Mouse (Mus musculus): ENCODE measurements around the gene Bmp10. TPM values are rescaled to one million over a fixed set of nuclear protein-coding genes. Genes with fewer than 3 reads are reported as not detected.

Gene Bmp10
- not detected in 2 replicates for total RNA-seq (2014; fragmentation: Nextera tagmentation)
- not detected in 2 replicates for total RNA-seq (2017)

- no peak for ATAC-seq (replicated peaks; ENCODE audit: low FRiP score, low TSS enrichment, poor library complexity, severe bottlenecking)
Observed at GRCm38 (mm10) chr6:87428487-87429044, at the start of gene Bmp10. Bmp10 (plus strand) TSS chr6:87428994.

GRCm38 (mm10) chr6:87383926-87384691 lies 44.7 kb upstream of the Bmp10 start:
- ATAC-seq (replicated peaks; ENCODE audit: low FRiP score, low TSS enrichment, poor library complexity, severe bottlenecking): 0 out of 2 replicates have a peak, but pooled peaks have one; percentile 56

- no peak for ATAC-seq (replicated peaks; ENCODE audit: low FRiP score, low TSS enrichment, poor library complexity, severe bottlenecking)
Observed at GRCm38 (mm10) chr6:87384761-87385160, 44.0 kb upstream of the Bmp10 start.

- 0 out of 2 replicates have a peak, but pooled peaks have one; percentile 42 for ATAC-seq (replicated peaks; ENCODE audit: low FRiP score, low TSS enrichment, poor library complexity, severe bottlenecking)
Observed at GRCm38 (mm10) chr6:87386203-87386602, 42.6 kb upstream of the Bmp10 start.

GRCm38 (mm10) chr6:87386681-87387080 lies 42.1 kb upstream of the Bmp10 start:
- ATAC-seq (replicated peaks; ENCODE audit: low FRiP score, low TSS enrichment, poor library complexity, severe bottlenecking): no peak

GRCm38 (mm10) chr6:87388877-87389276 lies 39.9 kb upstream of the Bmp10 start, which contains the start of gene Gkn3:
Gkn3 (minus strand) TSS chr6:87388935.
- no peak for ATAC-seq (replicated peaks; ENCODE audit: low FRiP score, low TSS enrichment, poor library complexity, severe bottlenecking)

GRCm38 (mm10) chr6:87389455-87389989 lies 39.3 kb upstream of the Bmp10 start:
- peak; percentile 55 for ATAC-seq (replicated peaks; ENCODE audit: low FRiP score, low TSS enrichment, poor library complexity, severe bottlenecking)

GRCm38 (mm10) chr6:87393466-87394205 lies 35.2 kb upstream of the Bmp10 start:
- no peak for ATAC-seq (replicated peaks; ENCODE audit: low FRiP score, low TSS enrichment, poor library complexity, severe bottlenecking)

- no peak for ATAC-seq (replicated peaks; ENCODE audit: low FRiP score, low TSS enrichment, poor library complexity, severe bottlenecking)
Observed at GRCm38 (mm10) chr6:87394783-87395182, 34.0 kb upstream of the Bmp10 start.

GRCm38 (mm10) chr6:87399137-87399536 lies 29.7 kb upstream of the Bmp10 start:
- peak; percentile 77 for ATAC-seq (replicated peaks; ENCODE audit: low FRiP score, low TSS enrichment, poor library complexity, severe bottlenecking)

GRCm38 (mm10) chr6:87399886-87400566 lies 28.8 kb upstream of the Bmp10 start:
- ATAC-seq (replicated peaks; ENCODE audit: low FRiP score, low TSS enrichment, poor library complexity, severe bottlenecking): 0 out of 2 replicates have a peak, but pooled peaks have one; percentile 30

- no peak for ATAC-seq (replicated peaks; ENCODE audit: low FRiP score, low TSS enrichment, poor library complexity, severe bottlenecking)
Observed at GRCm38 (mm10) chr6:87401456-87401855, 27.3 kb upstream of the Bmp10 start.

- ATAC-seq (replicated peaks; ENCODE audit: low FRiP score, low TSS enrichment, poor library complexity, severe bottlenecking): no peak
Observed at GRCm38 (mm10) chr6:87412011-87412410, 16.8 kb upstream of the Bmp10 start.

- ATAC-seq (replicated peaks; ENCODE audit: low FRiP score, low TSS enrichment, poor library complexity, severe bottlenecking): no peak
Observed at GRCm38 (mm10) chr6:87422304-87422703, 6.5 kb upstream of the Bmp10 start.

- peak; percentile 75 for ATAC-seq (replicated peaks; ENCODE audit: low FRiP score, low TSS enrichment, poor library complexity, severe bottlenecking)
Observed at GRCm38 (mm10) chr6:87424037-87424816, 4.6 kb upstream of the Bmp10 start.

GRCm38 (mm10) chr6:87426954-87427353 lies 1.8 kb upstream of the Bmp10 start:
- no peak for ATAC-seq (replicated peaks; ENCODE audit: low FRiP score, low TSS enrichment, poor library complexity, severe bottlenecking)

- no peak for ATAC-seq (replicated peaks; ENCODE audit: low FRiP score, low TSS enrichment, poor library complexity, severe bottlenecking)
Observed at GRCm38 (mm10) chr6:87427616-87428015, 1.2 kb upstream of the Bmp10 start.

- no peak for ATAC-seq (replicated peaks; ENCODE audit: low FRiP score, low TSS enrichment, poor library complexity, severe bottlenecking)
Observed at GRCm38 (mm10) chr6:87435791-87436190, 7.0 kb downstream of the Bmp10 start.

- ATAC-seq (replicated peaks; ENCODE audit: low FRiP score, low TSS enrichment, poor library complexity, severe bottlenecking): no peak
Observed at GRCm38 (mm10) chr6:87436745-87437144, 8.0 kb downstream of the Bmp10 start.
